Mouse (Mus musculus): Measurements from ENCODE around the gene Krt222.
A peak's percentile ranks its signal among the peaks of the same experiment; 100 is the strongest.
"Not testable (repeated sequence)": the region's sequence is repeated elsewhere in the genome, so short reads cannot be mapped to it uniquely, and the experiment has no call there.

Krt222 gene

DNA sequence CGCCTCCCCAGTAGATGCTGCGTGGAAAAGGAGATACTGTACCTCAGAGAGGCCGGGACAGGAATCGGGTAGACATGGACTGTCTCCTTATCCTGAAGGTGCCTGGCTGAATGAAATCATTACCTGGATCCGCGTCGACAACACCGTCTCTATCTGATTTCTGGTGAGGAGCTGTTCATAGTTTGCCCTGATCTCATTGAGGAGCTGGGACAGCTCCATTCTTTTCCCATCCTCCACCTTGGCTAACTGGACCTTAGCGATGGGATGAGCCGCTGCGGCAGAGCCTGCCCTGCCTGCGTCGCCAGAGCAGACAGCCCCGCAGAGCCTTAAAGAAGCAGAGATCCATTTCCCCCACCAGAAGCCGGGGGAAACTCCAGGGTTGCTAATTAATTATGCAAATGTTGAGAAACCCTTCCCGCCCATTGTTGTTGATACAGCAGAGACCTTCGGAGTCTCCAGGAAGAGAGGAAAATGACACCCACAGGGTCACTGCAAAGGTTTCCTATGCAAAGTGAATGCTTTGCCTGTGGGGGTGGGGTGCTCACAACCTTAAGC lies at the start of gene Krt222:
Krt222 (minus strand) TSS at position 266 of the 555 bp plus-strand sequence.
- peak; percentile 6 for DNase-seq

DNA sequence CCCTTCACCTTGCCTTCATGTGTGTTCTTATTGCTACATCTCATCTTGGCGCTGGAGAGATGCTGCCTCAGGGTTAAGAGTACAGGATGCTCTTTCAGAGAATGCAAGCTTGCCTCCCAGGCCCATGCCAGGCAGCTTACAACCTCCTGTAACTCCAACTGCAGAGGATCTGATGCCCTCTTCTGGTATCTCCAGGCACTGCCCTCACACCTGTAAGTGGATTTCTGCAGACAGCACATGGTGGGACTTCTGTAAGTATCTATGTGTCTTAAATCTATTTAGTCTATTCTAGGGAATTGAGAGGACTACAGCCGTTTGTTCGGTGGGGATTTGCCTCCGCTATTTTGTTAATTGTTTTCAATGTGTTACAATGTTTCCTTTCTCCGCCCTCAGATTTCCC lies 49.0 kb upstream of the Krt222 start:
- DNase-seq = peak; percentile 53

DNA sequence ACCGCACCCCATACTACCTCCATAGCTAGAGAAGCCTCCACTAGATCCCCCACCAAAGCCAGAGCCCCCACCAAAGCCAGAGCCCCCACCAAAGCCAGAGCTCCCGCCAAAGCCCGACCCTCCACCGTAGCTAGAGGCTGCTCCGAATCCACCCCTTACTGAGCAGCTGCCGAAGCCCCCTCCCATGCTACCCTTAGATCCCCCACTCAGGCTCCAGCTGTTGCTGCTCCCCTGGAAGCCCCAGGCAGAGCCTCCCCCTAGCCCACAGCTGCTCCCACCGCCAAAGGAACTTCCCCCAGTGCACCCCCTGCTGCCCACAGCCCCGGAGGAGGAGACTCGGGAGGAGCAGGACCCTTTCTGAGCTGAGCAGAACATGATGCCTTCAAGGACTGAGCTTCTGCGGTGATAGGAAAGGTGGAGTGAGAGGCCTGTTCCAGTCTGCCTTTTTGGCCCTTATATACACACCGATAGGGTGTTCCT lies 41.0 kb upstream of the Krt222 start, which contains the start of gene Krt24:
Krt24 (minus strand) TSS at position 430 of the 480 bp plus-strand sequence.
- DNase-seq = no peak

DNA sequence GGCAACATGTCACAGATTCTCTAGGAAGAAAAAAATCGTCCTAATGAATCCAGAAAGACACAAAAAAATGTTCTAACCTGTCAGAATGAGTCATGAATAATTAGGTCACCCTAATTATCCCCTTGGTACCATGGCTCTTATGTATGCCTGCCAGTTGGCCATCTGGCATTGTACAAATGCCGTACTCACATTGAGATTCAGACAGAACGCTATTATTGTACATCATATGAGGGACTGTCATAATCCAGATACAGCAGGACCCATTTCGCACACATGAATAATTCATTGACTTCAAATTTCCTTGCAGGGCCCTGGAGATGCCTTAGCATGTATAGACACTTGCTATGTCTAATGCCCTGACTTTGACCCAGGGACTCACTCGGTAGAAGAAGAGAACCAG lies 40.1 kb upstream of the Krt222 start:
- no peak for DNase-seq

DNA sequence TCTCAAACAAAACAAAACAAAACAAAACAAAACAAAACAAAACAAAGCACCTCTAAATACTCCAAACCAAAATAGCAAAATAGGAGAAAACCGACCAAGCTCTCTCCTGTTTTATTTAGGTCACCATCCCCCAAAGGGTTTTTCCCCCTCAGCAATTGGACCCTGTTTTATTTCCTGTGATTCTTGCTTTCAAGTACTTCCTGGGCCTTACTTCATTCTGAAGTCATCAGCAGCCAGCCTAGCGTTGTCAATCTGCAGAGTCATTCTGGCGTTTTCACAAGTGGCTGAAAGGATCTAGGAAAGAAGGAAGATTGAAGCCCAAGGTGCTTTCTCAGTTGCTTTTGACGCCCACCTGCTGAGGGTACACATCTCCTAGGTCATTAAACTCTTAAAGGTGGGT lies 39.4 kb upstream of the Krt222 start:
- no peak for DNase-seq

DNA sequence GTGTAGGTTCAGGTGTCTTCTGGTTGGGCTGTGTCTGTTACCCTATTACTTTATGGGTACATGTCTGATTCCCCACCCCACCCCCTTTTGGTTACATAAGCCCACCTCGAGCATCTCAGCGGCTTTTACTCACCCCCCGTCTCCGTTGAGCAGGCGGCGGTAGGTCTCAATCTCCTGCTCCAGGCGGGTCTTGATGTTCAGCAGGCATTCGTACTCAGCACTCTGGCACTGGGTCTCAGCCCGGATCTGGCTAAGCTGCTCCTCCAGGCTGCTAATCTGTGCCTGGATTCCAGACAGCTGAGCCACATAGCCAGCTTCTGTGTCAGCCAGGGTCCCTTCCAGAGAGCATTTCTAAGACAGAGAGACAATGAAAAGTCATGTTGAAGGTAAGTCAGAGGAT lies 37.2 kb upstream of the Krt222 start:
- no peak for DNase-seq

DNA sequence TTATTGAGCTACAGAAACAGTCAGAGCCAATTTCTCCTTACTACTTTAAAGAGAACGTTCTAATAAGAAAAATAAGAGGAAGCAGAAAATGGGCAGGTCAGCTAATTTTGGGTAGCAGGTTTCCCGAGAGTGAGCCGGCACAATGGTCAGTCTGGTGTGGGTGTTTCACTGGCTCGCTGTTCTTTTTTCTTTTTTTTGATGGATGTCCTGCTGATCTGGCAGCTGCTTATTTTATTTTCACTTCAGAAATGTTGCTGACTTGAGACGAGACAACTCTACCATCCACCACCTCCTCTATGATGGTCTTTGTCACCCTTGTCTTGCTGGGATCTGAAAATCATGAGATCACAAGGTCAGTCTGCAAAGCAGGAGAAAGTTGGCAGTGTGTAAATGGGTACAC lies 36.1 kb upstream of the Krt222 start:
- no peak for DNase-seq

DNA sequence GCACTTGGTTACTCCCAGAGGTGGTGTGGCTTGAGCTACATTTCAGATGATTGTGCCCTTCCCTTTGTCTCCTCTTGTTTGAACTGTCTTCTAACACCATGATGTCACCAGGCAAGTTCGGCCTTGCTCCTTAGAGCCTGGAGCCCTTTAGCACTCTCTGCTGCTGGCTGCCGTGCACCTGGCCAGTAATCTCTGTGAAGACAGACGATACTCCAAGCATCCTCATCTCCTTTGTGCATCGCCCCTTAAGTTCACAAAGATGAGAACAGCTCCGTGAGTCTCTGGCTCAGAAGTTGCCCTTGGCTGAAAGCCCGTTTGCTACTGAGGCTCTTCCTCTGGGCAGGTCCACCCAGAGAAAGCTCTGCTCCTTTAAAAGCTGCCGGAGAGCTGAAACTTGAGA lies 32.9 kb upstream of the Krt222 start:
- no peak for DNase-seq

DNA sequence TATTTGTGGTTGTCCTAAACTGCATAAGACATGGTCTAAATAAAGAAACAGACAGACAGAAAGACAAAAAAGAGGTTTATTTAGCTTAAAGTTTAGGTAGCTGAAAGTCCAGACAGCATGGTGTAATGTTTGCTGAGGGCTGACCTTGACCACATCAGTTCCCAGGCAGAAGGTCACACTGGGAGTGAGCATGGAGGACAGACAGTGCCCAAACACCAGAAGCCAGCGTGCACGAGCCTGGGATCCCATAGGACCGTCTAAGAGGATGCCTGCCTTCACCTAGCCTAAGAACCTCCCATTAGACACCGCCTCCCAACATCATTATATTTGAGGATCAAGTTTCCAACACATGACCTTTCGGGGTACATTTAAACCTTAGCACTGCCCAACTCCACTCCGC lies 31.7 kb upstream of the Krt222 start:
- DNase-seq = no peak

DNA sequence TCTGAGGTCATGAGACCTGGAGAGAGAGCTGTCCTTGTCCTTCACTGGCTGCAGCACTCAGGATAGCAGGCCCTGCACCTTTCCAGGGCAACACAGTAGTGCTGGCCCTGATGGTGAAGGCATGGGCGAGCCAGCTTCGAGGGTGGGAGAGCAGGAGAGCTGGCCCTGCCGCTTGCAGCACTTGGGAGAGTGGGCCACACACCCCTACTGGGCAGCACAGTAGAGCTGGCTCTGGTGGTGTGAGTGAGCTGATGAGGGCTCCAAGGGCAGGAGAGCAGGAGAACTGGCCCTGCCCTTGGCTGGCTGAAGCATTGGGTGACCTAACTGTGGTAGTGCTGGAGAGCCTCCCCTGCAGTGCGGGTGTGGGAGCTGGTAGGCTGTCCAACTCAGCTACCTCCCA lies 28.8 kb upstream of the Krt222 start:
- no peak for DNase-seq

DNA sequence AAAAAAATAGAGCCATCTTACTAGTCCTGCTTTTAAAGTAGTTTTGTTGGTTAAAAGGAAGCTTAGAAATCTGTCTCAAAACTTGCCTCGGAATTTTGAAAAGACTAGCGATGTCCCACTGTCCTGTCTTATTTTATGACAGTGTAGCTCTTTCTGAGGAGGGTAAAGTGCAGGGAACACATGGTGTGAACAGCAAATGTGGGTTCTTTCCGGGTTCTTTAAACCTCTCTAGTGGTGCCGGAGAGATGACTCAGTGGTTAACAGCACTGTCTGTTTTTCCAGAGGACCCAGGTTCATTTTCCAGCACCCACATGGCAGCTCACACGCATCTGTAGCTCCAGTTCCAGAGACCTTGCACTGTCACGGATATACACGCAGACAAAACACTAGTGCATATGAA lies 25.3 kb upstream of the Krt222 start:
- no peak for DNase-seq

DNA sequence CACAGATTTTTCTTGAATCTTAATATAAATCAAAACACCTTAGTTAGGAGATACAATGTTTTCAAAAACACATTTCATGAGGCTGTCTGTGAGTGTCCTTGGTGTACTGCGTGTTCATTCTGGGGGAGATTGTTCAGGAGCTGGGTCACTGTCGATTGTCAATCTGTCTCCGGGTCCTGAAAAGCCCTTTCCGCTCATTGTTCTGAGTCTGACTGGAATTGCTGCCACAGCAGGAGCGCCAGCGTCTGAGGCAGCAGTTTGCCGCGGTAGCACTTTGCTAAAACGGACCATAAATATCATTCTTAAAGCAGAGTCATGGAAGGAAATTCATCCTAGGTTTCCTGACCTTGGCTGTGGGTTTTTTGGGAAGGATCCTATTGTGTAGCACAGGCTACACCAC lies 21.9 kb upstream of the Krt222 start:
- DNase-seq = no peak

DNA sequence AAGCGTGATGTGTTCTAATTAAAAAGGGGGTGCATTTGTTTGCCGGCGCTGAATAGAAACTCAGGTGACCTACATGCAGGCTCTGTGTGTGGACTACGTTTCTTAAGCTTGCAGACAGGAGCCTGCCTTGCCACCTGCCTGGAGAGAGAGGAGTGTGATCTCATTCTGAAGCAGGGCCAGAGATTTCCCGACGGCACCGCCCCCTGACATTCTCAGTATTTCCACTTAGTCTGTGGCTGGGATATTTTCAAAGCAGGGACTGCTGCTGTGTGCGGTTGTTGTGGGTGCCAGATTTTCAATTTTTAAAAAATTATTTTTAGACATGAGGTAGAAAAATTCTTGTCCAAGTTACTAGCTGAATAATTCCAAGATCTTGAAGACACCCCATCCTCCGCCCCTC lies 21.3 kb upstream of the Krt222 start:
- DNase-seq = no peak

DNA sequence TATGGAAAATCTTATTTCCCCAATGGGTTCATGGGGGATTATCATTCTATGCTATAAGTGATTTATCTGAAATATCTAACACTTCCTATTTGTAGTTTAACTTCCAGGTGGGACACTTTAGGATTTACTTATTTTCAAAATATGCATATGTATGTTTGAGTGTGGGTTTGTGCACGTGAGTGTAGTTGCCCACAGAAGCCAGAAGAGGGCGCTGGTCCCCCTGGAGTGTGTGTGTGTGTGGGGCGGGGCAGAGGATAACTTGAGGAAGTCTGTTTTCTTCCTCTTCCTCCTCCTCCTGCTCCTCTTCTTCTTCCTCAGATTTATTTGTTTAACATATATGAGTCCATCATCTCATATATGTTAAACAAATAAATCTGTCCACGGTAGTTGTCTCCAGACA lies 12.3 kb upstream of the Krt222 start:
- no peak for DNase-seq

DNA sequence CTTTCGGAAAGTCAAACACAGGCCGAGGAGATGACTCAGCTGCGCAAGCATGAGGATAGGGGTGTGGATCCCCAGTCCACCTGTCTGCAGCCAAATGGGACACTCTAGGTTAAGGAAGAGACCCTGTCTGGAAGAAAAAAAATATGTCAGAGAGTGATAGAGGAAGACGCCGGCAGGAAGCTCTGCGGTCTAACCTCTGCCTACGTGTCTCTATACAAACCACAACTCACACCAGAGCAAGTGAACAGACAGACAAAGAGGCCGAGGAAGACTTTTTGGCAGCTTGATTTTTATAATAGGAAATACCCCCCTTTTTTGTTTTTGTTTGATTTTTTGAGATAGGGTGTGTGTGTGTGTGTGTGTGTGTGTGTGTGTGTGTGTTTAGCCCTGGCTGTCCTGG lies 11.4 kb upstream of the Krt222 start:
- DNase-seq = no peak

DNA sequence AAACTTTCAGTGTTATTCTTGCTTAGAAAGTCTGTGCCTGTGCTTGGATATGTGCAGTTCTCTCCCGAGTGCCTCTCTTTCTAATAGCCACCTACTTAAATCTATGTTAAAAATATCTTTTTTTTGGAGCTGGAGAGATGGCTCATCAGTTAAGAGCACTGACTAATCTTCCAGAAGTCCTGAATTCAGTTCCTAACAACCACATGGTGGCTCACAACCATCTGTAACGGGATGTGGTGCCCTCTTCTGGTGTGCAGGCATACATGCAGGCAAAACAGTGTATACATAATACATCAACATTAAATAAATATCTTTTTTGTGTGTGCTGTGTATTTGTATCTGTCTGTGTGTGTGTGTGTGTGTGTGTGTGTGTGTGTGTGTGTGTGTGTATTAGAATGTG lies 10.0 kb upstream of the Krt222 start:
- DNase-seq = no peak

DNA sequence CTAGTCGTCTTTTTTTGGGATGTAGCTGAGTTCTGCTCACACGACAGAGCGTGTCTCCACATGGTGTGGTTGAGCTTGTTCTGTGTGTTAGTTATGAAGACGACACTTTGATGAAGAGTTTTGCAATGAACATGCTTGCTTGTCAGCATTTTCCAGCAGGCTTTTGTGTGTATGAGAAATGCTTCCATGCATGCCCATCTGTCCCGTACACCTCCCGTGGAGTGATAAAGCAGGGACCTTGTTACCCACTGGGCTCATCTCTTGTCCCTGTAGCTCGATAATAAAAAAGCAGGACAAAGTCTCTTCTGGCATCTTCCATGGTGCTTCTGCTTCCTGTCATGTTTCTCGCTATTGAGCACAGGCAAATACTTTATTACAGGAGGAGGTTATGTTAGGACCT lies 8.8 kb upstream of the Krt222 start:
- no peak for DNase-seq

DNA sequence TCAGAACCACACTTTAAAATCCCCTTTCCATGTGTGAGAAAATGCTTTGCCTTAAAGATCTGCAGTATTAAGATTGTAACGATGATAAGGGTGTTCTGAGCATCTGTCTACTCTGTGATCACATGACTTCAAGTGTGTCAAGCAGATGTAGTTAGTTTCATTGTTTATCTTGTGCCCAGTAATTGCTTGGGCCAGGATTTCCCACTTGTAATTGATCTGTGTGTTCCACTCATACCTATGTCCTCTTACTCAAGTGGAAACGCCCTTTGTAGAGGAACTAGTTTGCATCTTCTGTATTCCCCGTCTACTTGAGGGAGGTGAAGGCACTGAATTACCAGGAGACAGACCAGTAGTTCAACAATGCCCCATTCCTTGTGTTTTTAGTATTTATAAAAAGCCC lies 6.8 kb upstream of the Krt222 start:
- no peak for DNase-seq

DNA sequence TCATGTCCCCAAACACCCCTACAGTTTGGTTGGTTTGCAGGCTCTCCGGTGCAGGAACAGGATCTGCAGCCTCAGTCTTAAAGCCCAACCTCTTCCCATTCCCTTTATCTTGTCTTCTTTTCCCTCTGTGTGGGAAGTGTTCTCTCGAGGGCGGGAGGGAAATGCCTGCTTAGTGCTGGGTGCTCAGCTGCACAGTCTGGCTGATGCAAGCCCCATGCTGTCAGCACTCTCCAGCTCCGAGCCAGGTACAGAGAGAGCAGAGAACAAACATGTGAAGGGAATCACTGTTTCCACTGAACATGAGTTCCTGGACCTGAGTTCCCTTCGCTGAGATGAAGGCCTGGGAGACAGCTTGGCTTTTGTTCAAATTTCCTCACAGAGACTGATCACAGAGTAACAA lies 6.4 kb upstream of the Krt222 start:
- DNase-seq = no peak

DNA sequence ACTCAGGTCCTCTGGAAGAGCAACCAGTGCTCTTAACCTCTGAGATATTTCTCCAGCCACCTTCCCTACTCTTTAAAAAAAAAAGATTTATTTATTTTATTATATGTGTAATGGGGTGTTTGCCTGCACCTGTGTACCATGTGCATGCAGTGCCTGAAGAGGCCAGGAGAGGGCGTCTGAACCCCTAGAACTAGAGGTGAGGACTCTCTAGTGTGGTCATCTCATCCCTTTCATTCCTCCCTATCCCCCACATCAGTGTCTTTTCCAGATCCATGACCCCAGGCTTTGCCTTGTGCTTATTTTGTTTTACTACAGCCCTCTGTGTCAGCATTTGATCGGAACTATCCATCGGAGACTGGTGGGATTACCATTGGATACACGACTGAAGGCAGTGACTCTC lies 5.2 kb upstream of the Krt222 start:
- DNase-seq = peak; percentile 10

DNA sequence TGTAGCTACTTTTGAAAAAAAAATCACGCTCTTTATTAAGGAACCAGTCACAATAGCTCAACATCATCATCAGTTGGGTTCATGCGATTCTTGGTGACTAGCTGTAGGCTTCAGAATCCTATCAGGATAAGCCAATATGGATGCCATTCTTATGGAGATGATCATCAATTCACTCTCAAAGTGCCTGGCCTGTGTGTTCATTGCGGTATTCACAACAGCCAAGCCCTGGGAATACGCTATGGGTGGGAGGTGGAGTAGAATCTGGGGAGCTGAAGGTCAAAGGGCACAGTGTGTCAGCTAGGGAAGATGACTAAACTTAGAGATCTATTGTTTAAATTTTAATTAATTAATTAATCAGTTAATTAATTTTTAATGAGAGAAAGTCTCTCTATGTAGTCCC lies 4.0 kb upstream of the Krt222 start:
- DNase-seq = no peak

DNA sequence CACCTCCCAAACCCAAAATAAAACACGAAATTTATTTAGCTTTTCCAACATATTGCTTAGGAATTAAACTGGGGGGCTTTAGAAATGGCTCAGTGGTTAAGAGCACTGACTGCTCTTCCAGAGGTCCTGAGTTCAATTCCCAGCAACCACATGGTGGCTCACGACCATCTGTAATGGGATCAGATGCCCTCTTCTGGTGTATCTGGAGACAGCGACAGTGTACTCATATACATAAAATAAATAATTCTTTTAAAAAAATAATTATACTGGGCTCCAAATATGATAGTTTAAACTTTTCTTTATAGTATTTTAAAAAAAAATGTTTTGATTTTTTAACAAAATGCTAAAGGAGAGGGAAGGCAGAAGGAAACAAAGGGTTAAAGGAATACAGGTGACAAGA lies 634 bp upstream of the Krt222 start:
- not testable (repeated sequence) for DNase-seq

DNA sequence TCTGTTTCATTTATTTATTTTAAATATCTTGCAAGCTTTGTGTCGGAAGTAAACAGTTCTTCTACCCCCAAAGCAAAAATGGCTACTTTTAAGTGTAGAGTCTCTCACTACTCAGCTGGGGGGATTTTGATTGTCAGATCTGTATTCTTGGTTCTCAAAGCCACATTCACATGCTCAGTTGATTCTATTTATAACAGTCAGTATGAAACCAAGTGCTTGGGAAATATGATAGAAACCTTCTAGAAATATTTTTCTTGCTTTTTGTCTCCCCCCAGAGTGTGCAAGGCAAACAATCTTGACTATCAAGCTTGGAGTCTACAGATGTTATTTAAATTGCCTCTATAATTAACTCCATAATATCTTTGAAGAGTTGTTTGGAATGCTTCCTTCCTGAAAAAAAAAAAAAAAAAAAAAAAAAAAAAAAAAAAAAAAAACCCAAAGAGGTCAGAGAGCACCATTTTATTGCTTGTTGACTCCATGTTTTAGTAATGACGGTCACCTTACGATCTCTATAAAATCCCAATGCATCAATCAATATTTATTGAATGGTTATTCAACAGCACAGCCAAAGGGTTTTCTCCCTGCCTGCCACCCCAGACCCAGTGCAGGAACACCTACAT lies 575 bp downstream of the Krt222 start:
- no peak for DNase-seq

DNA sequence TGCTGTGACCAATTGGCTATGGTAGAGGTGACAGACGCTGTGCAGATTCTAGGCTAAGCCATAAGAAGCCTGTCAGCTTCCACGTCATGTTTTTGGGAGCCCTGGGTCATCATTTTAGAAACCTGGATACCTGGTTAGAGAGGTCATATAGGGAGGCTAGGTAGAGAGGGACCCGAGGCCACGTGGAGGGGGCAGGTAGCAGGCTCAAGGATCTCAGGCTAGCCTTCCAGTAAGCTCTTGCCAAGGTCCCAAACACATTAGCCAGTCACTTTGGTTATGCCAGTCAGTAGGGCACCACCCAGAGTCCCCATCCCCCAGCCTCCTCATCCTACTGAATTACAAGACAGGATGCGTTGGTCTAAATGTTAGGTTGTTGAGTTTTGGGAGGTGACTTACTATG lies 1.8 kb downstream of the Krt222 start:
- DNase-seq = no peak

DNA sequence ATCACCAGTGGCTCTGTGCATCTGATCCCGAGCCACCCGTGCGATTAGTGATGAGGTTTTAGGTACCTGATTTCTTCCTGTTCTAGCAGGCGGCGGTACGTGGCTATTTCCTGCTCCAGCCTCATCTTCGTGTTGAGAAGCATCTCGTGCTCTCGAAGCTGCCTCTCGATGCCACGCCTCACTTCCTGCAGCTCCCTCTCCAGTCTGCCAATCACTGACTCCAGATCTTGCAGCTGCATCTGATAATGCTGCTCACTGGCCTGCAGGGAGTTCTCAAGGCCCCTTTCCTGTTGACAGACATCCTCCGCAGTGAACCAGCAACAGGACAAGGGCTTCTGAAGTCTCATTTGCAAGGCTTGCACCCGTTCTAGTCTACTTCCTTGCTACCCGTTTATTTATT lies 5.4 kb downstream of the Krt222 start:
- peak; percentile 33 for DNase-seq
